Mouse (Mus musculus) hindbrain, embryonic 16.5 days (tissue): ENCODE measurements at regions not wholly inside any gene's neighbourhood (a gene's known extent, or its start where the extent isn't known, plus 50 kb on each side); places are given as distances from the start of the nearest gene placed in this dataset.

Source experiments
- ATAC-seq: fragments of 200-750 bp; cut with Nextera tagmentation; 2 replicates; pipeline ENCODE4 v1.8.0; 2017; ENCODE audit warnings: moderate TSS enrichment, moderate library complexity
- H3K27ac ChIP-seq: fragments of 300-500 bp; sonication (generic); 2 replicates; pipeline ENCODE4 v1.5.1; 2014; ENCODE audit warnings: low read depth, mild to moderate bottlenecking, control low read depth, low read length, moderate library complexity
- H3K27me3 ChIP-seq: fragments of 300-500 bp; sonication (generic); replicated peaks from 2 replicates; pipeline ENCODE4 v1.6.1; 2014; ENCODE audit warnings: low read length; ENCODE audit not compliant: control insufficient read depth, insufficient read depth
- H3K36me3 ChIP-seq: fragments of 300-500 bp; sonication (generic); 2 replicates; pipeline ENCODE4 v1.6.1; 2014; ENCODE audit warnings: mild to moderate bottlenecking, low read length, moderate library complexity, mixed read lengths; ENCODE audit not compliant: control insufficient read depth, insufficient read depth
- H3K4me1 ChIP-seq: fragments of 300-500 bp; sonication (generic); 2 replicates; pipeline ENCODE4 v1.6.1; 2014; ENCODE audit warnings: low read depth, low read length; ENCODE audit not compliant: control insufficient read depth, insufficient read depth
- H3K4me2 ChIP-seq: fragments of 300-500 bp; sonication (generic); 2 replicates; pipeline ENCODE4 v1.6.1; 2014; ENCODE audit warnings: mild to moderate bottlenecking, low read length, control low read depth, moderate library complexity
- H3K4me3 ChIP-seq: fragments of 300-500 bp; sonication (generic); 2 replicates; pipeline ENCODE4 v1.5.1; 2014; ENCODE audit warnings: mild to moderate bottlenecking, low read length, control low read depth, moderate library complexity
- H3K9ac ChIP-seq: fragments of 300-500 bp; sonication (generic); 2 replicates; pipeline ENCODE4 v1.6.1; 2014; ENCODE audit warnings: low read depth, mild to moderate bottlenecking, control low read depth, low read length, moderate library complexity
- H3K9me3 ChIP-seq: fragments of 300-500 bp; sonication (generic); 2 replicates; pipeline ENCODE4 v1.6.1; 2014; ENCODE audit warnings: mild to moderate bottlenecking, low read length, moderate library complexity; ENCODE audit not compliant: control insufficient read depth
- WGBS: fragments of 180-500 bp; shearing (Covaris S2); extraction: QIAGEN DNeasy Blood & Tissue Kit; methylation state at CpG from one replicate; pipeline ENCODE4 v1.1.7; 2014; 5-methylcytosine and 5-hydroxymethylcytosine counted together

GRCm38 (mm10) chr12:52422729-52423128 is 81.0 kb upstream of the Arhgap5 start:
- Histone ChIP-seq H3K9me3 (no peaks in the 10 kb centered on the region), H3K27me3 (no peaks in the 10 kb centered on the region), H3K4me1 (no peaks in the 10 kb centered on the region), H3K4me2 (no peak overlapping the region), H3K9ac (no peak overlapping the region), H3K4me3 (no peak overlapping the region), H3K27ac (no peak overlapping the region), H3K36me3 (no peaks in the 10 kb centered on the region)
- no peak for ATAC-seq
- 96% methylated on average over 1 of the region's 1 CpGs for WGBS

GRCm38 (mm10) chr12:52424336-52425034 is 79.3 kb upstream of the Arhgap5 start:
- no peak overlapping the region for H3K9ac ChIP-seq
- H3K4me2 ChIP-seq: no peak overlapping the region
- H3K27me3 ChIP-seq: no peaks in the 10 kb centered on the region
- no peak overlapping the region for H3K4me3 ChIP-seq
- no peak overlapping the region for H3K27ac ChIP-seq
- H3K36me3 ChIP-seq: no peaks in the 10 kb centered on the region
- 88% methylated on average over 3 of the region's 3 CpGs for WGBS
- H3K9me3 ChIP-seq: no peaks in the 10 kb centered on the region
- H3K4me1 ChIP-seq: no peaks in the 10 kb centered on the region
- no peak for ATAC-seq

DNA sequence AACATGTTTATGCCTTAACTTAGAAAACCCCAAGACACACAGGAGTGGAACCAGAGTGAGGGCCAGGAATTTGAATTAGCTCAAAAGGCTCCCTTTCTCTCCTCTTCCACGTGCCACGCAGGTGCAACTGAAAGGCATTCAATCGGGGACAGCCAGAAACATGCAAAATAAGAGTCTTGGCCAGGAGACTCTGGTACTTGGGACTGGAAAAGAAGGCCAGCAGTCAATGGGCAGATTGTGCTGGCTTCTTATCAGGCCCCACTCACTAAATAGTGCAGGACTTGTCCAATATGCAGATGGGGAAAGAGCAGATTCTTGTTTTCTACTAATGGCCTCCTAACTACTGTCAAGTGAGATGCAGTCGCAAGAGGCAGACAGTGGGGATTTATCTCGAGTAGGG is 73.8 kb upstream of the Arhgap5 start:
- Histone ChIP-seq H3K4me1 (0 out of 2 replicates have a peak, but pooled peaks cover 3% of the 10 kb centered on the region), H3K9me3 (no peaks in the 10 kb centered on the region), H3K4me2 (no peak overlapping the region), H3K9ac (no peak overlapping the region), H3K36me3 (no peaks in the 10 kb centered on the region), H3K27ac (no peak overlapping the region), H3K4me3 (no peak overlapping the region), H3K27me3 (no peaks in the 10 kb centered on the region)
- ATAC-seq: peak; percentile 65; the same call in 1 of the 2 replicates
- 76% methylated on average over 5 of the region's 5 CpGs for WGBS

DNA sequence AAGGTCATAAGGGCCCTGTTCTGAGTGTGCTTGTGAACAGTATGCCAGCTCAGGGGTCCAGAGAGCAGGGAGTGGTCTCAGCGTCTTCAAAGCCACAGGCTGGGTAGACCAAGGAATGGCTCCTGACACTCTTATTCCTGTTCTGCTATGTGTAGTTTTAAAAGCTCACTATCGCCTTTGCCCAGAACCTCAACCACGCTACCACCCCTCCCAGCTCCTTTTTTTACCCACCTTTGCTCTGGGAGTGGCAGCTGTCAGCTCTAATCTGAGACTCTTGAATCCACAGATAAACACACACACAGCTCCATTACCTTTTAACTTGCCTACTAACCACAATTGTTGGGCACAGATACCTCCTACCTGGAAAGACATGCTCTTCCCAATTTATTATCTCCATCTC is 71.8 kb upstream of the Arhgap5 start:
- Histone ChIP-seq H3K4me2 (no peak overlapping the region), H3K9ac (no peak overlapping the region), H3K36me3 (no peaks in the 10 kb centered on the region), H3K4me3 (no peak overlapping the region), H3K4me1 (peaks cover 10% of the 10 kb centered on the region; the same call in 1 of the 2 replicates), H3K27me3 (no peaks in the 10 kb centered on the region), H3K27ac (no peak overlapping the region), H3K9me3 (no peaks in the 10 kb centered on the region)
- WGBS: 86% methylated on average over 3 of the region's 3 CpGs
- no peak for ATAC-seq

DNA sequence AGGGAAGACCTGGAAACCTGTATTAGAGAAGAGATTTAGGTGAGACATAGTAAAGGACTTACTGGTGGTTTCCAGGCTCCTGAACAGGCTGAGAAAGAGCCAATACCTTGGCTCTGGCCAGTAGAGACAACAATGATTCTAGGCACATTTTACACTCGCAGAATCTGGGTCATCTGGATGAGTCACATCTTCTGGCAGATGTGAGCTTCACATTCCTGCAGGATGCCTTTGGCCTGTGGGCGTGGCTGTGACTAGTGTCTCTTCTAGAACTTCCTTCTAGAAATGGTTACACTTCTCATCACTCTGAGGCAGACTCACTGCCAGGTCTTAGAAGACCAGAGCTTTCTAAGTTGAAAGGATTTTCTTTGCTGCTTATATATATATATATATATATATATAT is 69.8 kb upstream of the Arhgap5 start:
- H3K27me3 ChIP-seq: no peaks in the 10 kb centered on the region
- H3K4me1 ChIP-seq: peaks cover 10% of the 10 kb centered on the region; the same call in 1 of the 2 replicates
- no peak overlapping the region for H3K27ac ChIP-seq
- H3K9ac ChIP-seq: no peak overlapping the region
- 75% methylated on average over 2 of the region's 2 CpGs for WGBS
- H3K9me3 ChIP-seq: no peaks in the 10 kb centered on the region
- ATAC-seq: no peak
- no peak overlapping the region for H3K4me3 ChIP-seq
- no peak overlapping the region for H3K4me2 ChIP-seq
- no peaks in the 10 kb centered on the region for H3K36me3 ChIP-seq

- peak; percentile 75 for ATAC-seq
- H3K9ac ChIP-seq: no peak overlapping the region
- H3K27ac ChIP-seq: no peak overlapping the region
Measured at GRCm38 (mm10) chr12:52435321-52435720, 68.5 kb upstream of the Arhgap5 start.

GRCm38 (mm10) chr12:52435795-52436211 is 68.0 kb upstream of the Arhgap5 start:
- 27% methylated on average over 16 of the region's 16 CpGs for WGBS
- ATAC-seq: peak; percentile 55
- Histone ChIP-seq H3K4me3 (no peak overlapping the region), H3K9ac (0 out of 2 replicates have a peak overlapping the region, but pooled peaks have one; percentile 5), H3K4me1 (peaks cover 10% of the 10 kb centered on the region; the same call in 1 of the 2 replicates), H3K27me3 (no peaks in the 10 kb centered on the region), H3K36me3 (no peaks in the 10 kb centered on the region), H3K4me2 (peak overlapping the region; percentile 42), H3K27ac (peak overlapping the region; percentile 36; the same call in 1 of the 2 replicates), H3K9me3 (no peaks in the 10 kb centered on the region)

More at GRCm38 (mm10) chr12:52435321-52435720, 68.5 kb upstream of the Arhgap5 start:
- H3K27me3 ChIP-seq: no peaks in the 10 kb centered on the region
- no peaks in the 10 kb centered on the region for H3K36me3 ChIP-seq
- no peaks in the 10 kb centered on the region for H3K9me3 ChIP-seq
- no peak overlapping the region for H3K4me3 ChIP-seq
- peaks cover 10% of the 10 kb centered on the region; the same call in 1 of the 2 replicates for H3K4me1 ChIP-seq
- H3K4me2 ChIP-seq: peak overlapping the region; percentile 42
- 38% methylated on average over 5 of the region's 5 CpGs for WGBS

GRCm38 (mm10) chr12:52436941-52437340 is 66.8 kb upstream of the Arhgap5 start:
- no peak overlapping the region for H3K4me3 ChIP-seq
- H3K27ac ChIP-seq: no peak overlapping the region
- WGBS: 90% methylated on average over 4 of the region's 4 CpGs
- no peak overlapping the region for H3K4me2 ChIP-seq
- no peaks in the 10 kb centered on the region for H3K27me3 ChIP-seq
- no peaks in the 10 kb centered on the region for H3K9me3 ChIP-seq
- no peak overlapping the region for H3K9ac ChIP-seq
- H3K36me3 ChIP-seq: no peaks in the 10 kb centered on the region
- peaks cover 10% of the 10 kb centered on the region; the same call in 1 of the 2 replicates for H3K4me1 ChIP-seq
- ATAC-seq: no peak

GRCm38 (mm10) chr12:52439241-52439640 is 64.5 kb upstream of the Arhgap5 start:
- Histone ChIP-seq H3K4me1 (peaks cover 10% of the 10 kb centered on the region; the same call in 1 of the 2 replicates), H3K9me3 (no peaks in the 10 kb centered on the region), H3K27ac (no peak overlapping the region), H3K9ac (no peak overlapping the region), H3K4me2 (no peak overlapping the region), H3K36me3 (no peaks in the 10 kb centered on the region), H3K4me3 (no peak overlapping the region), H3K27me3 (no peaks in the 10 kb centered on the region)
- ATAC-seq: no peak
- 85% methylated on average over 1 of the region's 1 CpGs for WGBS
